Mouse (Mus musculus) mouse embryonic stem cell (cell line): ENCODE measurements around the gene Rps15.

Source experiments
- in situ Hi-C, 2 experiments: fragments of 300-500 bp; cut with MboI; formaldehyde crosslinking; loops; 1 replicate in 1 of 2; 3 replicates in 1 of 2; pipeline ENCODE4 v1.14.3; 2019 to 2020; ENCODE audit warnings: low sequenced_read_pairs in 2 of 2, low pct_unique_long_range_greater_than_20kb in 1 of 2, mixed read lengths in 1 of 2; ENCODE audit not compliant: unreplicated experiment in 1 of 2

Gene Rps15

GRCm38 (mm10) chr10:80304458-80304857 is 12.2 kb downstream of the Rps15 start:
- in situ Hi-C loops, result no loop called here

- in situ Hi-C loops, result no loop called here
Observed at GRCm38 (mm10) chr10:80304862-80305261, 12.6 kb downstream of the Rps15 start.

GRCm38 (mm10) chr10:80311560-80311959 is 19.3 kb downstream of the Rps15 start:
- in situ Hi-C loops, result no loop called here

GRCm38 (mm10) chr10:80312586-80313504 is 20.6 kb downstream of the Rps15 start:
- in situ Hi-C loops, result no loop called here

- in situ Hi-C loops, result no loop called here
Observed at GRCm38 (mm10) chr10:80313627-80314201, 21.5 kb downstream of the Rps15 start.

GRCm38 (mm10) chr10:80314494-80315001 is 22.3 kb downstream of the Rps15 start:
- in situ Hi-C loops, result no loop called here

GRCm38 (mm10) chr10:80315315-80315714 is 23.1 kb downstream of the Rps15 start:
- in situ Hi-C loops, result no loop called here

GRCm38 (mm10) chr10:80316359-80316781 is 24.1 kb downstream of the Rps15 start:
- in situ Hi-C loops, result no loop called here

GRCm38 (mm10) chr10:80317011-80317410 is 24.8 kb downstream of the Rps15 start:
- in situ Hi-C loops, result no loop called here

GRCm38 (mm10) chr10:80320340-80320760 is 28.1 kb downstream of the Rps15 start, which contains the start of gene 2310011J03Rik:
Gene 2310011J03Rik (minus strand): TSS chr10:80320537.
- in situ Hi-C loops, result no loop called here

GRCm38 (mm10) chr10:80321014-80321669 is 28.9 kb downstream of the Rps15 start:
- in situ Hi-C loops, result no loop called here

GRCm38 (mm10) chr10:80321670-80322581 is 29.7 kb downstream of the Rps15 start:
- in situ Hi-C loops, result no loop called here

- in situ Hi-C loops, result no loop called here
Observed at GRCm38 (mm10) chr10:80322811-80323211, 30.6 kb downstream of the Rps15 start.

GRCm38 (mm10) chr10:80323261-80324119 is 31.2 kb downstream of the Rps15 start:
- in situ Hi-C loops, result no loop called here

GRCm38 (mm10) chr10:80324120-80325037 is 32.1 kb downstream of the Rps15 start:
- in situ Hi-C loops, result no loop called here

GRCm38 (mm10) chr10:80325045-80325444 is 32.8 kb downstream of the Rps15 start:
- in situ Hi-C loops, result no loop called here
